Mouse (Mus musculus) lung, postnatal 0 days (tissue): ENCODE data around the gene Dnaaf1.

ENCODE experiments used
- CTCF ChIP-seq: IDR thresholded peaks from 2 replicates; pipeline ENCODE4 v1.5.1; 2016; ENCODE audit warnings: antibody characterized with exemption, mild to moderate bottlenecking
- EP300 ChIP-seq: IDR thresholded peaks from 2 replicates; pipeline ENCODE4 v1.6.1; 2016; ENCODE audit warnings: antibody characterized with exemption, mild to moderate bottlenecking, control low read depth

DNA sequence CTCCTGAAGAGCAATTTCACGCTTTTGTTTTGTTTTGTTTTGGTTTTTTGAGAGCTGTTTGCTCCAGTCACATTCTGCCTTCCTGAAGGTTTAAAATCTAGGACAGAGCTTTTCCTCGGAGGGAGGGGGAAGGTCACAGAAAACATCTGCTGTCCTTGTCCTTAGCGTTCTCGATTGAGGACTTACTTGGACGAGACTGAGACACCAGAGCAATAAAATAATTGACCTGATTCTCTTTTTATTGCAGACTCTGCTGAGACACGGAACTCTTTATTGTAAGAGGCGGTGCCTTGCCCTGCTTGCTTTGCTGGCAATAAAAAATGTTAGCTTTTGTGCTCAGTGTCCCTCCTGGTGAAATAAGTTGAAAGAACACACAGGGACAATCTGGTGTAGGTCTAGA is 64.8 kb downstream of the Dnaaf1 start:
- TF ChIP-seq CTCF, result no peak
- TF ChIP-seq EP300, result no peak
